Mouse (Mus musculus) myocyte (in vitro differentiated cells): ENCODE data around the gene Wnt6. TPM values are rescaled to one million over a fixed set of nuclear protein-coding genes. Genes with fewer than 3 reads are reported as not detected.

Experiments used
- H3K27me3 ChIP-seq: one replicate; pipeline ENCODE4 v1.6.1; 2011; ENCODE audit not compliant: control insufficient read depth, insufficient read depth, insufficient read length
- H3K36me3 ChIP-seq: one replicate; pipeline ENCODE4 v1.6.1; 2011; ENCODE audit not compliant: control insufficient read depth, insufficient read depth
- H3K4me2 ChIP-seq: one replicate; pipeline ENCODE4 v1.6.1; 2011; ENCODE audit warnings: low read depth, control low read depth
- H3K4me3 ChIP-seq: one replicate; pipeline ENCODE4 v1.5.1; 2011; ENCODE audit warnings: mild to moderate bottlenecking, control low read depth, moderate library complexity
- H3K79me2 ChIP-seq: one replicate; pipeline ENCODE4 v1.6.1; 2011; ENCODE audit not compliant: control insufficient read depth, insufficient read depth
- H3ac ChIP-seq: one replicate; pipeline ENCODE4 v1.6.1; 2011; ENCODE audit not compliant: control insufficient read depth, insufficient read length
- CEBPB ChIP-seq: IDR thresholded peaks from 2 replicates; pipeline ENCODE4 v1.6.1; 2011; ENCODE audit warnings: mild to moderate bottlenecking, moderate library complexity; ENCODE audit not compliant: poor library complexity, insufficient read depth, severe bottlenecking
- E2F4 ChIP-seq: IDR thresholded peaks from one replicate; pipeline ENCODE4 v1.6.1; 2011; ENCODE audit warnings: mild to moderate bottlenecking, control low read depth, moderate library complexity; ENCODE audit not compliant: insufficient read depth
- MAX ChIP-seq: IDR thresholded peaks from one replicate; pipeline ENCODE4 v1.6.1; 2011; ENCODE audit warnings: low read depth, mild to moderate bottlenecking, control low read depth
- MYOD1 ChIP-seq, 3 experiments: IDR thresholded peaks; one replicate each; pipeline ENCODE4 v1.6.1; 2011; ENCODE audit warnings: control low read depth in 2 of 3, low read depth in 2 of 3, mild to moderate bottlenecking in 2 of 3, moderate library complexity in 1 of 3; ENCODE audit not compliant: insufficient read length in 2 of 3, control insufficient read depth in 1 of 3
- MYOG ChIP-seq, 3 experiments: IDR thresholded peaks; one replicate each; pipeline ENCODE4 v1.6.1; 2011; ENCODE audit warnings: control low read depth in 2 of 3, low read depth in 2 of 3, mild to moderate bottlenecking in 2 of 3; ENCODE audit not compliant: insufficient read length in 2 of 3, control insufficient read depth in 1 of 3, insufficient read depth in 1 of 3
- POLR2A ChIP-seq: IDR thresholded peaks from one replicate; pipeline ENCODE4 v1.6.1; 2011; ENCODE audit warnings: low read depth, mild to moderate bottlenecking, control low read depth, moderate library complexity; ENCODE audit not compliant: insufficient read length
- POLR2AphosphoS2 ChIP-seq: IDR thresholded peaks from one replicate; pipeline ENCODE4 v1.6.1; 2011; ENCODE audit warnings: low read depth, control low read depth; ENCODE audit not compliant: insufficient read length
- REST ChIP-seq: IDR thresholded peaks from one replicate; pipeline ENCODE4 v1.6.1; 2011; ENCODE audit warnings: mild to moderate bottlenecking, control low read depth, moderate library complexity; ENCODE audit not compliant: insufficient read depth, insufficient read length
- SRF ChIP-seq: IDR thresholded peaks from one replicate; pipeline ENCODE4 v1.6.1; 2011; ENCODE audit warnings: low read depth; ENCODE audit not compliant: control insufficient read depth, insufficient read length
- TCF12 ChIP-seq: IDR thresholded peaks from one replicate; pipeline ENCODE4 v1.6.1; 2011; ENCODE audit warnings: mild to moderate bottlenecking, control low read depth; ENCODE audit not compliant: poor library complexity, insufficient read depth, severe bottlenecking
- TCF3 ChIP-seq: IDR thresholded peaks from one replicate; pipeline ENCODE4 v1.6.1; 2011; ENCODE audit warnings: low read depth, control low read depth; ENCODE audit not compliant: insufficient read length
- USF1 ChIP-seq: IDR thresholded peaks from one replicate; pipeline ENCODE4 v1.6.1; 2011; ENCODE audit warnings: low read depth, mild to moderate bottlenecking, control low read depth, moderate library complexity
- polyA plus RNA-seq: library from polyadenylated mRNA; unstranded; fragments of >200 nt; fragmentation: generic; extraction: Trizol; gene quantifications from one replicate; pipeline ENCODE4 v1.2.1, GENCODE M21; 2012; ENCODE audit warnings: missing spikeins

Gene Wnt6
- polyA plus RNA-seq = 3.1 TPM

DNA sequence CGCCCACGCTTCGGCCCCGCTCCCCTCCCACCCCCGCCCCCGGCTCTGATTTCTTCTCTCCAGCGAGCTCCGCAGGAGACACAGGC lies at the start of gene Wnt6:
TSS of gene Wnt6 (plus strand) at position 48 of the 86 bp plus-strand sequence.
- Histone ChIP-seq H3ac (peak within 1 kb of the TSS; percentile 10), H3K27me3 (peaks cover 20% of the 10 kb centered on the region), H3K79me2 (no peaks in the 10 kb centered on the region), H3K4me2 (peak within 1 kb of the TSS; percentile 94), H3K4me3 (peak within 1 kb of the TSS; percentile 16), H3K36me3 (no peaks in the 10 kb centered on the region)
- no peak for TF ChIP-seq MYOD1 (IDR thresholded peaks at IDR 0.05; ENCODE audit: control insufficient read depth in 1 of 3, insufficient read length in 2 of 3, low read depth in 2 of 3)
- TF ChIP-seq SRF = no peak
- no peak for TF ChIP-seq POLR2AphosphoS2
- TF ChIP-seq E2F4 = no peak
- TF ChIP-seq MYOG (IDR thresholded peaks at IDR 0.05; ENCODE audit: control insufficient read depth in 1 of 3, insufficient read depth in 1 of 3, insufficient read length in 2 of 3, low read depth in 2 of 3) = no peak
- no peak for TF ChIP-seq MAX
- TF ChIP-seq REST = no peak

DNA sequence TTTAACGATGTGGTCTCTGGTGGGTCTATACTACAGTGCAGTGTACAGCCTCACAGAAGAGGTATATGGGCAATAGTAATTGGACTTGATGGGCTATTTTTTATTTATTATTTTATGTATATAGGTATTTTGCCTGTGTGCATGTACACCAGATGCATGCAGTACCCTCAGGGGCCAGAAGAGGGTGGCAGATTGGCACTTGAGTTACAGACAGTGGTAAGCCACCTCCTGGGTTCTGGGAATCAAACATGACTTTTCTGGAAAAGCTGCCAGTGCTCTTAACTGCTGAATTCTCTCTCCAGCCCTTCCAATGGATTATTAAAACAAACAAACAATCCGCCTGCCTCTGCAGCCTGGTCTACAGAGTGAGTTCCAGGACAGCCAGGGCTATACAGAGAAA lies 47.9 kb upstream of the Wnt6 start:
- Histone ChIP-seq H3K79me2 (no peaks in the 10 kb centered on the region), H3K4me2 (no peak overlapping the region), H3K36me3 (no peaks in the 10 kb centered on the region), H3ac (no peak overlapping the region), H3K27me3 (no peaks in the 10 kb centered on the region), H3K4me3 (no peak overlapping the region)
- TF ChIP-seq POLR2AphosphoS2 = no peak
- no peak for TF ChIP-seq TCF3
- no peak for TF ChIP-seq CEBPB
- TF ChIP-seq TCF12 = no peak
- TF ChIP-seq REST = no peak
- TF ChIP-seq SRF = no peak
- TF ChIP-seq MYOG (IDR thresholded peaks at IDR 0.05; ENCODE audit: control insufficient read depth in 1 of 3, insufficient read depth in 1 of 3, insufficient read length in 2 of 3, low read depth in 2 of 3) = no peak

DNA sequence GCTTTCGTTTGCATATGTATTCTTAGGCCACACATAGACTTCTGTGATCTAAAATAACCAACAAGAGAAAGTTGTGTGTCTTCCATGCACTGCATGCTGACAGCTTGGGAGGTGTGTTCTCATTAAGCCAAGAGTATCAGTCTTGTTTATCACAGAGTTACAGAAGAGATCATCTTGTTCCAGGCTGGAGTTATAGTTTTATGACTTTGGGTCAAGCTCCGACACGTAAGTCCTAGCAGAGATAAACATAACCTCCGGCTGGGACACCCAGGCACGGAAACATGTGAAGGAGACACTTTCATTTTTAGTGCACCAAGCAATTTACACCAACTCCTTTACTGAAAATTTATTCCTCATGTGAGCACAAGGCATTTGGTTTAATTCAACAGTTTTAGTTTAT lies 45.6 kb upstream of the Wnt6 start:
- Histone ChIP-seq H3K27me3 (no peaks in the 10 kb centered on the region), H3K36me3 (no peaks in the 10 kb centered on the region), H3K4me3 (no peak overlapping the region), H3K79me2 (no peaks in the 10 kb centered on the region), H3K4me2 (no peak overlapping the region), H3ac (no peak overlapping the region)
- no peak for TF ChIP-seq E2F4
- no peak for TF ChIP-seq TCF12
- TF ChIP-seq MYOG (IDR thresholded peaks at IDR 0.05; ENCODE audit: control insufficient read depth in 1 of 3, insufficient read depth in 1 of 3, insufficient read length in 2 of 3, low read depth in 2 of 3) = no peak
- TF ChIP-seq POLR2AphosphoS2 = no peak
- no peak for TF ChIP-seq MYOD1 (IDR thresholded peaks at IDR 0.05; ENCODE audit: control insufficient read depth in 1 of 3, insufficient read length in 2 of 3, low read depth in 2 of 3)
- no peak for TF ChIP-seq USF1
- TF ChIP-seq CEBPB = no peak
- TF ChIP-seq POLR2A = no peak
- TF ChIP-seq MAX = no peak
- TF ChIP-seq TCF3 = no peak
- no peak for TF ChIP-seq SRF
- TF ChIP-seq REST = no peak

DNA sequence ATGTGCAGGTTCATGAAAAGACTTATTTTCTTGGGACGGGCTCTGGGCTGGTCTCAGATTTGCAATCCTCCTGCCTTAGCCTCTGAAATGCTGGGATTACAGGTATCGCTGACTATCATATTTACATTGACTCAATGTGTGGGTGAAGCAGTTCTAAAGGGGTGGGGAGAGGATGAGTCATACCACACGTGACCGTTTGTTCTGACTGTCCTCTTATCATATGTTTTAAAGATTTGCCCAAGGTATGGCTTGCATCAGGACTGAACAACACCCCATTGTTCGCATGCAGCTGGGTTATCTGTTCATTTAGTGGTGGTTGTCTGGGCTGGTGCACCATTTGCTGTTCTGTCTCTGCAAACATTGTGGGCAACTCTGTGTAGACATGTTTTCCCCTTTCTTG lies 45.0 kb upstream of the Wnt6 start:
- H3K4me3 ChIP-seq = no peak overlapping the region
- H3K36me3 ChIP-seq = no peaks in the 10 kb centered on the region
- no peak for TF ChIP-seq TCF12
- no peak for TF ChIP-seq POLR2AphosphoS2
- no peak for TF ChIP-seq MYOG (IDR thresholded peaks at IDR 0.05; ENCODE audit: control insufficient read depth in 1 of 3, insufficient read depth in 1 of 3, insufficient read length in 2 of 3, low read depth in 2 of 3)
- TF ChIP-seq E2F4 = no peak
- peak; percentile 49 for TF ChIP-seq USF1
- TF ChIP-seq CEBPB = no peak
- TF ChIP-seq TCF3 = no peak
- H3ac ChIP-seq = no peak overlapping the region
- no peaks in the 10 kb centered on the region for H3K27me3 ChIP-seq
- no peaks in the 10 kb centered on the region for H3K79me2 ChIP-seq
- H3K4me2 ChIP-seq = no peak overlapping the region

DNA sequence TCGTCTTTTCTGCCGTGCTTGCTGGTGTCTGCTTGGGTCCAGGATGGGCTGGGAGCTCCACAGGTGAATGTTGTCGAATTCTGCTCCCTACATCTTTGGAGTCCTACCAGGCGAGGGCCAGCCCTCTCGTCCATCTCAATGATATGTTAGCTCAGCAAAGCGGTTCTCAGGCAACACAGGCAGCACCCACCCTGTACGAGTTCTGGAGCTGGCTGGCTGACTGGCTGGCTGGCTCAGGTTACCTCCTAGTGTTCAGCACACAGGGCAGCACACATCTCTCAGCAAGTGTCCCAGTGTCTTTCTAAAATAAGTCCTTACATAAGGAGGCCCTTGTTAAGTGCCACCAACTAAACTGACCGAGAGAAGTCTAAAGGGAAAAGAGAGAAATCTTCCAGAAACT lies 43.2 kb upstream of the Wnt6 start:
- H3ac ChIP-seq = no peak overlapping the region
- no peak overlapping the region for H3K4me3 ChIP-seq
- H3K79me2 ChIP-seq = no peaks in the 10 kb centered on the region
- H3K36me3 ChIP-seq = no peaks in the 10 kb centered on the region
- no peaks in the 10 kb centered on the region for H3K27me3 ChIP-seq
- no peak overlapping the region for H3K4me2 ChIP-seq
- TF ChIP-seq TCF12 = no peak
